Mouse (Mus musculus) c-Kit-positive CD71-positive TER-119-positive erythroid progenitor cells, embryonic 14.5 days (primary cell): ENCODE results near the gene Nodal.

ENCODE experiments used
- DNase-seq: peaks from one replicate; pipeline ENCODE4 v3.0.0-alpha.2; 2013; ENCODE audit warnings: low spot score

Nodal gene

GRCm38 (mm10) chr10:61399156-61399734 lies 18.5 kb upstream of the Nodal start:
- peak; percentile 69 for DNase-seq

- DNase-seq: no peak
Observed at GRCm38 (mm10) chr10:61400407-61400806, 17.4 kb upstream of the Nodal start.

GRCm38 (mm10) chr10:61402480-61402879 lies 15.3 kb upstream of the Nodal start:
- DNase-seq: no peak

GRCm38 (mm10) chr10:61402911-61403310 lies 14.9 kb upstream of the Nodal start:
- no peak for DNase-seq

- DNase-seq: no peak
Observed at GRCm38 (mm10) chr10:61405958-61406357, 11.8 kb upstream of the Nodal start.

- DNase-seq: no peak
Observed at GRCm38 (mm10) chr10:61409776-61410175, 8.0 kb upstream of the Nodal start.

- no peak for DNase-seq
Observed at GRCm38 (mm10) chr10:61410193-61410592, 7.6 kb upstream of the Nodal start.

GRCm38 (mm10) chr10:61412910-61413625 lies 4.7 kb upstream of the Nodal start:
- DNase-seq: peak; percentile 80

- DNase-seq: no peak
Observed at GRCm38 (mm10) chr10:61415240-61415639, 2.5 kb upstream of the Nodal start.

- DNase-seq: no peak
Observed at GRCm38 (mm10) chr10:61415890-61416289, 1.9 kb upstream of the Nodal start.

- no peak for DNase-seq
Observed at GRCm38 (mm10) chr10:61416561-61416960, 1.2 kb upstream of the Nodal start.

- DNase-seq: no peak
Observed at GRCm38 (mm10) chr10:61417046-61417445, 726 bp upstream of the Nodal start.

- DNase-seq: no peak
Observed at GRCm38 (mm10) chr10:61418131-61418900, 544 bp downstream of the Nodal start.

GRCm38 (mm10) chr10:61419146-61419545 lies 1.4 kb downstream of the Nodal start:
- no peak for DNase-seq

GRCm38 (mm10) chr10:61420011-61420410 lies 2.2 kb downstream of the Nodal start:
- no peak for DNase-seq

GRCm38 (mm10) chr10:61422861-61423260 lies 5.1 kb downstream of the Nodal start:
- no peak for DNase-seq

- no peak for DNase-seq
Observed at GRCm38 (mm10) chr10:61423289-61423688, 5.5 kb downstream of the Nodal start.

GRCm38 (mm10) chr10:61424500-61424899 lies 6.7 kb downstream of the Nodal start:
- DNase-seq: no peak

- no peak for DNase-seq
Observed at GRCm38 (mm10) chr10:61425047-61425446, 7.3 kb downstream of the Nodal start.

GRCm38 (mm10) chr10:61426251-61426757 lies 8.5 kb downstream of the Nodal start:
- DNase-seq: no peak

- no peak for DNase-seq
Observed at GRCm38 (mm10) chr10:61427951-61428350, 10.2 kb downstream of the Nodal start.

- DNase-seq: no peak
Observed at GRCm38 (mm10) chr10:61428416-61428815, 10.6 kb downstream of the Nodal start.

GRCm38 (mm10) chr10:61429043-61429442 lies 11.3 kb downstream of the Nodal start:
- no peak for DNase-seq
